Mouse (Mus musculus): ENCODE data around the gene Cit. TPM values are rescaled to one million over a fixed set of nuclear protein-coding genes. Genes with fewer than 3 reads are reported as not detected.

Gene Cit
- total RNA-seq, 4 experiments from 2014 or later, result 0.19 to 0.53 (median 0.42) TPM

- peak; percentile 65 to 83 for DNase-seq (ENCODE audit: low spot score in 2 of 2)
These were observed 191.4 kb downstream of the Cit start for GRCm38 (mm10) chr5:116036465-116036864.

GRCm38 (mm10) chr5:116037731-116038130 is 192.7 kb downstream of the Cit start:
- DNase-seq (ENCODE audit: low spot score in 2 of 2), result no peak

GRCm38 (mm10) chr5:116039706-116040105 is 194.6 kb downstream of the Cit start:
- DNase-seq (ENCODE audit: low spot score in 2 of 2), result no peak

- DNase-seq (ENCODE audit: low spot score in 2 of 2), result no peak
These were observed 197.2 kb downstream of the Cit start for GRCm38 (mm10) chr5:116042241-116042640.

- DNase-seq (ENCODE audit: low spot score in 2 of 2), result peak in 1 of 2 experiments; percentile 42
These were observed 200.5 kb downstream of the Cit start for GRCm38 (mm10) chr5:116045581-116045980.

- no peak for DNase-seq (ENCODE audit: low spot score in 2 of 2)
These were observed 201.2 kb downstream of the Cit start for GRCm38 (mm10) chr5:116046246-116046645.

GRCm38 (mm10) chr5:116048321-116048720 is 203.2 kb downstream of the Cit start:
- no peak for DNase-seq (ENCODE audit: low spot score in 2 of 2)

GRCm38 (mm10) chr5:116049821-116050220 is 204.7 kb downstream of the Cit start:
- DNase-seq (ENCODE audit: low spot score in 2 of 2), result no peak

- no peak for DNase-seq (ENCODE audit: low spot score in 2 of 2)
These were observed 207.1 kb downstream of the Cit start for GRCm38 (mm10) chr5:116052171-116052570.

GRCm38 (mm10) chr5:116052826-116053225 is 207.7 kb downstream of the Cit start:
- no peak for DNase-seq (ENCODE audit: low spot score in 2 of 2)

Other genes starting within 250 kb of the Cit start
- 10 to 100 TPM; 42.1 to 49.6 (median 44.0) TPM for gene Rab35, start 213.4 kb upstream of the Cit start, total RNA-seq (2022)
- 1 to 10 TPM; 1.7 to 3.6 (median 2.4) TPM for gene Bicdl1, start 113.7 kb upstream of the Cit start, total RNA-seq (2022)
- 10 to 100 TPM in 3 of 4 experiments, 1 to 10 TPM in 1; 9.8 to 11.3 (median 10.7) TPM for gene Prkab1, start 179.2 kb downstream of the Cit start, total RNA-seq (2022)
- 100 to 1,000 TPM; 165 to 183 (median 166) TPM for gene Tmem233, start 238.0 kb downstream of the Cit start, total RNA-seq (2022)

All from gastrocnemius, adult 8-10 months (tissue).